In genomic region chr12:69515117-69515516, GRCm38 (mm10) we compare ENCODE assay signal across 14 mouse cellular contexts.
DNase-seq lines count a peak whose midpoint lies in the region; ATAC-seq and TF ChIP-seq lines count a peak whose summit lies in the region.
"Had no signal": no experiment of that assay in that cellular context is flagged by ENCODE, and none has a peak within 500 bp of the region (broad histone marks: within the 10 kb centered on the region; RNA-seq: fewer than 3 reads in every experiment).

No protein-coding gene starts in this region.

- ATAC-seq in limb, embryonic 13.5 days (ENCODE audit: low FRiP score, low read depth): no peak
- peak; percentile 30; the same call in 1 of the 2 replicates for ATAC-seq in heart, postnatal 0 days (ENCODE audit: insufficient read depth, low read depth)
- ATAC-seq in limb, embryonic 15.5 days (ENCODE audit: insufficient number of reproducible peaks, low FRiP score, low TSS enrichment, low read depth): no peak
- ATAC-seq: CD4-positive, CD25-positive, alpha-beta regulatory T cell, adult 4 months had no signal

- 62% methylated on average over 9 of the region's 9 CpGs for WGBS in limb, embryonic 13.5 days
- WGBS in limb, embryonic 10.5 days: 72% methylated on average over 9 of the region's 9 CpGs
- WGBS in heart, postnatal 0 days: 10% methylated on average over 9 of the region's 9 CpGs
- WGBS in limb, embryonic 15.5 days: 50% methylated on average over 9 of the region's 9 CpGs

- no peak overlapping the region for H3K4me3 ChIP-seq in limb, embryonic 13.5 days
- no peak overlapping the region for H3K4me3 ChIP-seq in limb, embryonic 10.5 days
- H3K4me3 ChIP-seq in heart, postnatal 0 days (ENCODE audit: low read depth, low read length): no peak overlapping the region
- H3K4me3 ChIP-seq in limb, embryonic 15.5 days: no peak overlapping the region
- H3K4me3 ChIP-seq: hindbrain, embryonic 13.5 days had no signal

- H3K4me2 ChIP-seq in limb, embryonic 13.5 days (replicated peaks): no peak overlapping the region
- H3K4me2 ChIP-seq in heart, postnatal 0 days (ENCODE audit: low read depth, low read length): no peak overlapping the region
- no peak overlapping the region for H3K4me2 ChIP-seq in limb, embryonic 15.5 days
- H3K4me2 ChIP-seq: hindbrain, embryonic 13.5 days had no signal

- 0 out of 2 replicates have a peak, but pooled peaks cover 10% of the 10 kb centered on the region for H3K4me1 ChIP-seq in limb, embryonic 13.5 days
- peaks cover 5% of the 10 kb centered on the region for H3K4me1 ChIP-seq in limb, embryonic 10.5 days
- peaks cover 19% of the 10 kb centered on the region for H3K4me1 ChIP-seq in heart, postnatal 0 days (ENCODE audit: control insufficient read depth, insufficient read depth)
- peaks cover 16% of the 10 kb centered on the region for H3K4me1 ChIP-seq in limb, embryonic 15.5 days
- H3K4me1 ChIP-seq: hindbrain, embryonic 13.5 days had no signal

- no peaks in the 10 kb centered on the region for H3K27me3 ChIP-seq in limb, embryonic 13.5 days
- H3K27me3 ChIP-seq in limb, embryonic 10.5 days (ENCODE audit: low read depth, poor library complexity, severe bottlenecking): no peaks in the 10 kb centered on the region
- H3K27me3 ChIP-seq in heart, postnatal 0 days (ENCODE audit: control insufficient read depth, insufficient read depth, low read length): no peaks in the 10 kb centered on the region
- H3K27me3 ChIP-seq in limb, embryonic 15.5 days: no peaks in the 10 kb centered on the region

- no peak for TF ChIP-seq EP300 in heart, postnatal 0 days (IDR thresholded peaks at IDR 0.05; ENCODE audit: low read depth)

- H3K9ac ChIP-seq in limb, embryonic 13.5 days: no peak overlapping the region
- H3K9ac ChIP-seq in heart, postnatal 0 days (replicated peaks; ENCODE audit: low read depth, low read length): 0 out of 2 replicates have a peak overlapping the region, but pooled peaks have one; percentile 1
- H3K9ac ChIP-seq in limb, embryonic 15.5 days: no peak overlapping the region
- H3K9ac ChIP-seq: hindbrain, embryonic 13.5 days had no signal

- H3K27ac ChIP-seq in limb, embryonic 13.5 days: 0 out of 2 replicates have a peak overlapping the region, but pooled peaks have one; percentile 10
- H3K27ac ChIP-seq in limb, embryonic 10.5 days: no peak overlapping the region
- H3K27ac ChIP-seq in heart, postnatal 0 days (ENCODE audit: low read depth): peak overlapping the region; percentile 65
- peak overlapping the region; percentile 40; the same call in 1 of the 2 replicates for H3K27ac ChIP-seq in limb, embryonic 15.5 days
- H3K27ac ChIP-seq: hindbrain, embryonic 13.5 days had no signal

- no peak for DNase-seq in limb, embryonic 10.5 days (ENCODE audit: low spot score)
- peak; percentile 53 to 58 for DNase-seq in adrenal gland, postnatal 36 days
- DNase-seq in heart, postnatal 0 days (ENCODE audit: low spot score): peak; percentile 58
- DNase-seq in right cerebral cortex, postnatal 36 days (ENCODE audit: low spot score in 2 of 2): no peak
- no peak for DNase-seq in urinary bladder, postnatal 4 days (ENCODE audit: low spot score in 2 of 2)
- no peak for DNase-seq in frontal cortex, postnatal 14 days (ENCODE audit: low spot score in 2 of 2)
- DNase-seq: cerebellum, adult 9-10 months; lung, postnatal 4 days; right cerebral cortex, adult 18-20 months; thymus, adult 18-20 months had no signal

- no peaks in the 10 kb centered on the region for H3K36me3 ChIP-seq in limb, embryonic 13.5 days
- H3K36me3 ChIP-seq in limb, embryonic 10.5 days: no peaks in the 10 kb centered on the region
- H3K36me3 ChIP-seq in heart, postnatal 0 days (replicated peaks; ENCODE audit: control insufficient read depth, insufficient read depth, low read length): no peaks in the 10 kb centered on the region
- no peaks in the 10 kb centered on the region for H3K36me3 ChIP-seq in limb, embryonic 15.5 days
- H3K36me3 ChIP-seq: hindbrain, embryonic 13.5 days had no signal

- no peak for TF ChIP-seq CTCF in heart, postnatal 0 days (IDR thresholded peaks at IDR 0.05; ENCODE audit: low read depth)

- H3K9me3 ChIP-seq in limb, embryonic 13.5 days: no peaks in the 10 kb centered on the region
- no peaks in the 10 kb centered on the region for H3K9me3 ChIP-seq in limb, embryonic 10.5 days (replicated peaks)
- no peaks in the 10 kb centered on the region for H3K9me3 ChIP-seq in heart, postnatal 0 days (replicated peaks; ENCODE audit: control insufficient read depth, low read length)
- H3K9me3 ChIP-seq in limb, embryonic 15.5 days: no peaks in the 10 kb centered on the region
- H3K9me3 ChIP-seq: hindbrain, embryonic 13.5 days had no signal

Comparison
In these comparisons a context has a peak if more than half of its experiments do, and no peak if none do; other contexts are left out.
1. DNase-seq: peak in adrenal gland, postnatal 36 days (2 of 2) and heart, postnatal 0 days (single experiment); none in limb, embryonic 10.5 days (single experiment), right cerebral cortex, postnatal 36 days (0 of 2), urinary bladder, postnatal 4 days (0 of 2) and frontal cortex, postnatal 14 days (0 of 2).